Mouse (Mus musculus): ENCODE results near the gene Zbtb32. TPM values are rescaled to one million over a fixed set of nuclear protein-coding genes. Genes with fewer than 3 reads are reported as not detected.

Zbtb32 gene
- polyA plus RNA-seq, 1 experiment, result 22.7 TPM

- H3K9me3 ChIP-seq (replicated peaks; ENCODE audit: control insufficient read depth, insufficient read depth, low read length, poor library complexity, severe bottlenecking), result no peaks in the 10 kb centered on the region
- H3K4me1 ChIP-seq (ENCODE audit: control insufficient read depth, insufficient read depth, low read length), result peaks cover 9% of the 10 kb centered on the region
- H3K4me3 ChIP-seq (ENCODE audit: low read depth, low read length), result no peak overlapping the region
- peak overlapping the region; percentile 78 for H3K9ac ChIP-seq (ENCODE audit: low read depth, poor library complexity, severe bottlenecking)
- TF ChIP-seq CTCF (IDR thresholded peaks at IDR 0.05; ENCODE audit: low read depth, low read length) (no peak), POLR2A (IDR thresholded peaks at IDR 0.05; ENCODE audit: insufficient read depth, low read length) (no peak), EP300 (IDR thresholded peaks at IDR 0.05; ENCODE audit: insufficient read depth, low read depth, low read length) (no peak)
- H3K36me3 ChIP-seq (ENCODE audit: control insufficient read depth, insufficient read depth, low read length, poor library complexity, severe bottlenecking), result peaks cover 5% of the 10 kb centered on the region
- no peak overlapping the region for H3K27ac ChIP-seq (ENCODE audit: insufficient read depth, low read length)
- no peaks in the 10 kb centered on the region for H3K27me3 ChIP-seq (ENCODE audit: control insufficient read depth, insufficient read depth, low read length, poor library complexity, severe bottlenecking)
Observed at GRCm38 (mm10) chr7:30590927-30591604, 7.6 kb downstream of the Zbtb32 start.

- peaks cover 19% of the 10 kb centered on the region for H3K36me3 ChIP-seq (ENCODE audit: control insufficient read depth, insufficient read depth, low read length, poor library complexity, severe bottlenecking)
- peak overlapping the region; percentile 78 for H3K9ac ChIP-seq (ENCODE audit: low read depth, poor library complexity, severe bottlenecking)
- peaks cover 7% of the 10 kb centered on the region for H3K4me1 ChIP-seq (ENCODE audit: control insufficient read depth, insufficient read depth, low read length)
- H3K4me3 ChIP-seq (ENCODE audit: low read depth, low read length), result peak overlapping the region; percentile 86
- no peaks in the 10 kb centered on the region for H3K9me3 ChIP-seq (replicated peaks; ENCODE audit: control insufficient read depth, insufficient read depth, low read length, poor library complexity, severe bottlenecking)
- peak overlapping the region; percentile 66 for H3K27ac ChIP-seq (ENCODE audit: insufficient read depth, low read length)
- TF ChIP-seq EP300 (IDR thresholded peaks at IDR 0.05; ENCODE audit: insufficient read depth, low read depth, low read length) (no peak), CTCF (IDR thresholded peaks at IDR 0.05; ENCODE audit: low read depth, low read length) (peak; percentile 70), POLR2A (IDR thresholded peaks at IDR 0.05; ENCODE audit: insufficient read depth, low read length) (no peak)
- H3K27me3 ChIP-seq (ENCODE audit: control insufficient read depth, insufficient read depth, low read length, poor library complexity, severe bottlenecking), result no peaks in the 10 kb centered on the region
Observed at GRCm38 (mm10) chr7:30589435-30590301, 9.0 kb downstream of the Zbtb32 start.

- H3K9me3 ChIP-seq (replicated peaks; ENCODE audit: control insufficient read depth, insufficient read depth, low read length, poor library complexity, severe bottlenecking), result no peaks in the 10 kb centered on the region
- no peak for TF ChIP-seq EP300 (IDR thresholded peaks at IDR 0.05; ENCODE audit: insufficient read depth, low read depth, low read length)
- TF ChIP-seq CTCF (IDR thresholded peaks at IDR 0.05; ENCODE audit: low read depth, low read length), result no peak
- no peak for TF ChIP-seq POLR2A (IDR thresholded peaks at IDR 0.05; ENCODE audit: insufficient read depth, low read length)
- H3K4me1 ChIP-seq (ENCODE audit: control insufficient read depth, insufficient read depth, low read length), result peaks cover 4% of the 10 kb centered on the region
- no peaks in the 10 kb centered on the region for H3K27me3 ChIP-seq (ENCODE audit: control insufficient read depth, insufficient read depth, low read length, poor library complexity, severe bottlenecking)
- peak within 1 kb of the TSS; percentile 100 for H3K4me3 ChIP-seq (ENCODE audit: low read depth, low read length)
- H3K9ac ChIP-seq (ENCODE audit: low read depth, poor library complexity, severe bottlenecking), result peak within 1 kb of the TSS; percentile 98
- H3K27ac ChIP-seq (ENCODE audit: insufficient read depth, low read length), result peak within 1 kb of the TSS; percentile 66
- H3K36me3 ChIP-seq (ENCODE audit: control insufficient read depth, insufficient read depth, low read length, poor library complexity, severe bottlenecking), result peaks cover 25% of the 10 kb centered on the region
Observed at GRCm38 (mm10) chr7:30588676-30589434, 9.9 kb downstream of the Zbtb32 start, which contains the start of gene Kmt2b. Kmt2b (minus strand) TSS chr7:30588726.

GRCm38 (mm10) chr7:30587842-30588667, 10.7 kb downstream of the Zbtb32 start:
- H3K27me3 ChIP-seq (ENCODE audit: control insufficient read depth, insufficient read depth, low read length, poor library complexity, severe bottlenecking), result no peaks in the 10 kb centered on the region
- peak overlapping the region; percentile 98 for H3K9ac ChIP-seq (ENCODE audit: low read depth, poor library complexity, severe bottlenecking)
- peak overlapping the region; percentile 38; the same call in 1 of the 2 replicates for H3K27ac ChIP-seq (ENCODE audit: insufficient read depth, low read length)
- peaks cover 3% of the 10 kb centered on the region for H3K4me1 ChIP-seq (ENCODE audit: control insufficient read depth, insufficient read depth, low read length)
- H3K36me3 ChIP-seq (ENCODE audit: control insufficient read depth, insufficient read depth, low read length, poor library complexity, severe bottlenecking), result peaks cover 29% of the 10 kb centered on the region
- TF ChIP-seq POLR2A (IDR thresholded peaks at IDR 0.05; ENCODE audit: insufficient read depth, low read length), result no peak
- TF ChIP-seq CTCF (IDR thresholded peaks at IDR 0.05; ENCODE audit: low read depth, low read length), result no peak
- no peak for TF ChIP-seq EP300 (IDR thresholded peaks at IDR 0.05; ENCODE audit: insufficient read depth, low read depth, low read length)
- H3K9me3 ChIP-seq (replicated peaks; ENCODE audit: control insufficient read depth, insufficient read depth, low read length, poor library complexity, severe bottlenecking), result no peaks in the 10 kb centered on the region
- H3K4me3 ChIP-seq (ENCODE audit: low read depth, low read length), result peak overlapping the region; percentile 100

- no peaks in the 10 kb centered on the region for H3K9me3 ChIP-seq (replicated peaks; ENCODE audit: control insufficient read depth, insufficient read depth, low read length, poor library complexity, severe bottlenecking)
- no peaks in the 10 kb centered on the region for H3K27me3 ChIP-seq (ENCODE audit: control insufficient read depth, insufficient read depth, low read length, poor library complexity, severe bottlenecking)
- H3K4me3 ChIP-seq (ENCODE audit: low read depth, low read length), result no peak overlapping the region
- H3K9ac ChIP-seq (ENCODE audit: low read depth, poor library complexity, severe bottlenecking), result peak overlapping the region; percentile 98; the same call in 1 of the 2 replicates
- H3K36me3 ChIP-seq (ENCODE audit: control insufficient read depth, insufficient read depth, low read length, poor library complexity, severe bottlenecking), result peaks cover 41% of the 10 kb centered on the region
- H3K4me1 ChIP-seq (ENCODE audit: control insufficient read depth, insufficient read depth, low read length), result peaks cover 3% of the 10 kb centered on the region
- TF ChIP-seq EP300 (IDR thresholded peaks at IDR 0.05; ENCODE audit: insufficient read depth, low read depth, low read length), result no peak
- TF ChIP-seq POLR2A (IDR thresholded peaks at IDR 0.05; ENCODE audit: insufficient read depth, low read length), result no peak
- no peak for TF ChIP-seq CTCF (IDR thresholded peaks at IDR 0.05; ENCODE audit: low read depth, low read length)
- no peak overlapping the region for H3K27ac ChIP-seq (ENCODE audit: insufficient read depth, low read length)
Observed at GRCm38 (mm10) chr7:30586455-30587020, 12.2 kb downstream of the Zbtb32 start.

Measured in ES-Bruce4 (cell line).